Mouse (Mus musculus): ENCODE measurements around the gene Dnah17.

GRCm38 (mm10) chr11:117993190-117994175, 137.0 kb downstream of the Dnah17 start:
- TF ChIP-seq CTCF (conservative IDR thresholded peaks at IDR 0.05; ENCODE audit: low read length): no peak
- TF ChIP-seq POU5F1 (IDR thresholded peaks at IDR 0.05; ENCODE audit: borderline replicate concordance, low read length): no peak
- no peak for TF ChIP-seq NANOG (IDR thresholded peaks at IDR 0.05; ENCODE audit: borderline replicate concordance, low read length)
